Comparison of ENCODE assay signal across 8 mouse cellular contexts in the genomic region with DNA sequence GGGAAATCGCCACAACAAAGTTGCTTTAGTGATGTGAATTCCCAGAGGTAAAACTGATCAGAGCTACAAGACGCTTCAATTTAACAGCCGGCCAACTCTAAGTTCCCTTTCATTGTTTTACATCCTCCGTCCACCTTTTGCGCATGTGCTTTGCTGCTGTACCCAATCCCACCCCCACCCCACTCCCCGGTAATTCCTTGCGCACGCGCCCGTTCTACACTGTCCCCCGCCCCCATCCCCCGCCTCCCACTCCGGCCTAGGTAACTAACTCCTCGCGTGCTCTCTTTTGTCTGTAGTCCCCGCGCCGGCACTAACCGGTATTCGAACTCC. TPM values are rescaled to one million over a fixed set of nuclear protein-coding genes. Genes with fewer than 3 reads are reported as not detected.
DNase-seq lines count a peak whose midpoint lies in the region; ATAC-seq and TF ChIP-seq lines count a peak whose summit lies in the region.

No protein-coding gene starts in this region.

- peak overlapping the region; percentile 75 for H3K9ac ChIP-seq in forebrain, embryonic 11.5 days (ENCODE audit: low read length)
- H3K9ac ChIP-seq in liver, embryonic 12.5 days = peak overlapping the region; percentile 78
- peak overlapping the region; percentile 53 for H3K9ac ChIP-seq in stomach, embryonic 15.5 days

- no peak for TF ChIP-seq CTCF in spleen, adult 2 months (IDR thresholded peaks at IDR 0.05; ENCODE audit: extremely low read depth, insufficient read depth, insufficient read length, insufficient replicate concordance)

- peaks cover 9% of the 10 kb centered on the region; the same call in 1 of the 2 replicates for H3K4me1 ChIP-seq in spleen, adult 2 months (ENCODE audit: control insufficient read depth, insufficient read depth, insufficient read length)
- peaks cover 24% of the 10 kb centered on the region for H3K4me1 ChIP-seq in forebrain, embryonic 11.5 days (replicated peaks; ENCODE audit: control insufficient read depth, insufficient read depth, low read length)
- H3K4me1 ChIP-seq in liver, embryonic 12.5 days = peaks cover 54% of the 10 kb centered on the region
- H3K4me1 ChIP-seq in stomach, embryonic 15.5 days = peaks cover 32% of the 10 kb centered on the region

- no peaks in the 10 kb centered on the region; the same call in 1 of the 2 replicates for H3K36me3 ChIP-seq in spleen, adult 2 months (ENCODE audit: control insufficient read depth, insufficient read depth, low read length)
- peaks cover 14% of the 10 kb centered on the region for H3K36me3 ChIP-seq in forebrain, embryonic 11.5 days (ENCODE audit: control insufficient read depth, insufficient read depth, low read length)
- peaks cover 41% of the 10 kb centered on the region for H3K36me3 ChIP-seq in liver, embryonic 12.5 days
- peaks cover 23% of the 10 kb centered on the region for H3K36me3 ChIP-seq in stomach, embryonic 15.5 days

- no peak for DNase-seq in spleen, adult 2 months (ENCODE audit: low read depth in 1 of 2, low spot score in 2 of 2)
- DNase-seq in spleen, postnatal 10 days (ENCODE audit: low spot score in 2 of 2) = no peak
- DNase-seq in forebrain, embryonic 11.5 days (ENCODE audit: low spot score) = no peak
- DNase-seq in cerebellum, postnatal 4 days (ENCODE audit: low spot score in 2 of 2) = no peak
- no peak for DNase-seq in adrenal gland, postnatal 36 days
- DNase-seq in lung, postnatal 4 days = no peak

- H3K27ac ChIP-seq in spleen, adult 2 months (ENCODE audit: insufficient read depth, low read length) = no peak overlapping the region; the same call in 1 of the 2 replicates
- peak overlapping the region; percentile 85 for H3K27ac ChIP-seq in forebrain, embryonic 11.5 days (ENCODE audit: low read depth, low read length)
- H3K27ac ChIP-seq in liver, embryonic 12.5 days = peak overlapping the region; percentile 94
- H3K27ac ChIP-seq in stomach, embryonic 15.5 days = peak overlapping the region; percentile 90

- WGBS in spleen, adult 2 months = under 1% methylated on average over 20 of the region's 20 CpGs
- 0% methylated on average over 20 of the region's 20 CpGs for WGBS in forebrain, embryonic 11.5 days
- 0% methylated on average over 20 of the region's 20 CpGs for WGBS in liver, embryonic 12.5 days (ENCODE audit: insufficient replicate concordance)
- under 1% methylated on average over 20 of the region's 20 CpGs for WGBS in stomach, embryonic 15.5 days

- no peaks in the 10 kb centered on the region for H3K27me3 ChIP-seq in spleen, adult 2 months (ENCODE audit: control insufficient read depth, insufficient read depth, low read length)
- H3K27me3 ChIP-seq in forebrain, embryonic 11.5 days (ENCODE audit: control insufficient read depth, insufficient read depth, low read length) = no peaks in the 10 kb centered on the region
- H3K27me3 ChIP-seq in liver, embryonic 12.5 days (replicated peaks) = no peaks in the 10 kb centered on the region
- H3K27me3 ChIP-seq in stomach, embryonic 15.5 days (replicated peaks) = no peaks in the 10 kb centered on the region

- peak overlapping the region; percentile 92 for H3K4me2 ChIP-seq in forebrain, embryonic 11.5 days (ENCODE audit: low read depth, low read length, severe bottlenecking)
- peak overlapping the region; percentile 97 for H3K4me2 ChIP-seq in liver, embryonic 12.5 days
- peak overlapping the region; percentile 65 for H3K4me2 ChIP-seq in stomach, embryonic 15.5 days

- H3K9me3 ChIP-seq in forebrain, embryonic 11.5 days (ENCODE audit: control insufficient read depth, low read length) = no peaks in the 10 kb centered on the region
- 0 out of 2 replicates have a peak, but pooled peaks cover 4% of the 10 kb centered on the region for H3K9me3 ChIP-seq in liver, embryonic 12.5 days (replicated peaks)
- no peaks in the 10 kb centered on the region for H3K9me3 ChIP-seq in stomach, embryonic 15.5 days

- H3K4me3 ChIP-seq in spleen, adult 2 months (ENCODE audit: extremely low read depth, insufficient read depth, insufficient read length) = peak overlapping the region; percentile 66
- H3K4me3 ChIP-seq in forebrain, embryonic 11.5 days (ENCODE audit: low read depth, low read length) = peak overlapping the region; percentile 57
- H3K4me3 ChIP-seq in liver, embryonic 12.5 days = peak overlapping the region; percentile 75
- H3K4me3 ChIP-seq in stomach, embryonic 15.5 days (replicated peaks) = peak overlapping the region; percentile 64

- no peak for TF ChIP-seq POLR2A in spleen, adult 2 months (IDR thresholded peaks at IDR 0.05; ENCODE audit: low read depth, low read length)

- ATAC-seq in forebrain, embryonic 11.5 days (replicated peaks; ENCODE audit: low FRiP score) = peak; percentile 59
- peak; percentile 9 for ATAC-seq in liver, embryonic 12.5 days
- peak; percentile 8 for ATAC-seq in stomach, embryonic 15.5 days (ENCODE audit: insufficient read depth, low FRiP score, low read depth)

RNA-seq across cellular contexts. Expression of a gene that starts 0.4 kb away (rescaled TPM):
- 20.6 and 21.3 TPM in 2 replicates for polyA plus RNA-seq in spleen, adult 2 months (2012; rRNA removed)
- polyA plus RNA-seq in forebrain, embryonic 11.5 days (2014; fragmentation: Nextera tagmentation; extraction: Ambion mirVana) = 491 and 495 TPM in 2 replicates
- polyA plus RNA-seq in liver, embryonic 12.5 days (2016; fragmentation: Nextera tagmentation; extraction: Ambion mirVana) = 310 and 316 TPM in 2 replicates
- 409 and 450 TPM in 2 replicates for polyA plus RNA-seq in stomach, embryonic 15.5 days (2015; fragmentation: Nextera tagmentation; extraction: Ambion mirVana)
- total RNA-seq in adrenal gland, postnatal 36 days (2021) = 10 to 100 TPM; 25.1 to 36.1 TPM

RNA-seq across cellular contexts. Expression of a gene that starts 0.4 kb away (rescaled TPM):
- 49.0 and 54.8 TPM in 2 replicates for polyA plus RNA-seq in spleen, adult 2 months (2012; rRNA removed)
- polyA plus RNA-seq in forebrain, embryonic 11.5 days (2014; fragmentation: Nextera tagmentation; extraction: Ambion mirVana) = 30.9 and 31.6 TPM in 2 replicates
- polyA plus RNA-seq in liver, embryonic 12.5 days (2016; fragmentation: Nextera tagmentation; extraction: Ambion mirVana) = 56.8 and 63.3 TPM in 2 replicates
- 84.6 and 103 TPM in 2 replicates for polyA plus RNA-seq in stomach, embryonic 15.5 days (2015; fragmentation: Nextera tagmentation; extraction: Ambion mirVana)
- 10 to 100 TPM; 89.6 to 93.7 TPM for total RNA-seq in adrenal gland, postnatal 36 days (2021)

RNA-seq across cellular contexts. Expression of a gene that starts 6.1 kb away (rescaled TPM):
- 39.1 and 43.9 TPM in 2 replicates for polyA plus RNA-seq in spleen, adult 2 months (2012; rRNA removed)
- 28.5 and 31.9 TPM in 2 replicates for polyA plus RNA-seq in forebrain, embryonic 11.5 days (2014; fragmentation: Nextera tagmentation; extraction: Ambion mirVana)
- 21.6 and 22.9 TPM in 2 replicates for polyA plus RNA-seq in liver, embryonic 12.5 days (2016; fragmentation: Nextera tagmentation; extraction: Ambion mirVana)
- 23.6 and 29.4 TPM in 2 replicates for polyA plus RNA-seq in stomach, embryonic 15.5 days (2015; fragmentation: Nextera tagmentation; extraction: Ambion mirVana)
- 10 to 100 TPM; 23.3 to 30.0 TPM for total RNA-seq in adrenal gland, postnatal 36 days (2021)

RNA-seq across cellular contexts. Expression of a gene that starts 12.2 kb away (rescaled TPM):
- 58.2 and 111 TPM in 2 replicates for polyA plus RNA-seq in spleen, adult 2 months (2012; rRNA removed)
- polyA plus RNA-seq in forebrain, embryonic 11.5 days (2014; fragmentation: Nextera tagmentation; extraction: Ambion mirVana) = 53.9 and 60.6 TPM in 2 replicates
- 22.7 and 23.1 TPM in 2 replicates for polyA plus RNA-seq in liver, embryonic 12.5 days (2016; fragmentation: Nextera tagmentation; extraction: Ambion mirVana)
- polyA plus RNA-seq in stomach, embryonic 15.5 days (2015; fragmentation: Nextera tagmentation; extraction: Ambion mirVana) = 35.1 and 37.1 TPM in 2 replicates
- total RNA-seq in adrenal gland, postnatal 36 days (2021) = 10 to 100 TPM; 35.0 to 40.6 TPM

RNA-seq across cellular contexts. Expression of a gene that starts 15.2 kb away (rescaled TPM):
- polyA plus RNA-seq in spleen, adult 2 months (2012; rRNA removed) = 1.5 and 1.9 TPM in 2 replicates
- 0.91 and 1.9 TPM in 2 replicates for polyA plus RNA-seq in forebrain, embryonic 11.5 days (2014; fragmentation: Nextera tagmentation; extraction: Ambion mirVana)
- polyA plus RNA-seq in liver, embryonic 12.5 days (2016; fragmentation: Nextera tagmentation; extraction: Ambion mirVana) = not detected in 2 replicates
- polyA plus RNA-seq in stomach, embryonic 15.5 days (2015; fragmentation: Nextera tagmentation; extraction: Ambion mirVana) = not detected in 2 replicates
- 1 to 10 TPM in 1 of 2 experiments, under 1 TPM in 1; 0.40 to 1.3 TPM for total RNA-seq in adrenal gland, postnatal 36 days (2021)

Comparison
In these comparisons a context has a peak if more than half of its experiments do, and no peak if none do; other contexts are left out.
1. ATAC-seq: peak in every context shown above with its lines; median percentile 59 in forebrain, embryonic 11.5 days; 9 in liver, embryonic 12.5 days; 8 in stomach, embryonic 15.5 days.
2. RNA of a gene that starts 0.4 kb away (polyA plus RNA-seq): 491 to 495 TPM in forebrain, embryonic 11.5 days, 409 to 450 TPM in stomach, embryonic 15.5 days and 310 to 316 TPM in liver, embryonic 12.5 days; 20.6 to 21.3 TPM in spleen, adult 2 months; every median in the first group is over 10 times any median in the second.
3. Peak in every context shown above with its lines, with median percentiles within 50 percentile points of each other: H3K4me3 ChIP-seq, H3K4me2 ChIP-seq and H3K9ac ChIP-seq.